Mouse (Mus musculus): ENCODE measurements around the gene Tmem260. TPM values are rescaled to one million over a fixed set of nuclear protein-coding genes. Genes with fewer than 3 reads are reported as not detected.

Tmem260 gene
- total and polyA plus RNA-seq, 3 experiments, result 4.6 to 9.0 (median 5.2) TPM

DNA sequence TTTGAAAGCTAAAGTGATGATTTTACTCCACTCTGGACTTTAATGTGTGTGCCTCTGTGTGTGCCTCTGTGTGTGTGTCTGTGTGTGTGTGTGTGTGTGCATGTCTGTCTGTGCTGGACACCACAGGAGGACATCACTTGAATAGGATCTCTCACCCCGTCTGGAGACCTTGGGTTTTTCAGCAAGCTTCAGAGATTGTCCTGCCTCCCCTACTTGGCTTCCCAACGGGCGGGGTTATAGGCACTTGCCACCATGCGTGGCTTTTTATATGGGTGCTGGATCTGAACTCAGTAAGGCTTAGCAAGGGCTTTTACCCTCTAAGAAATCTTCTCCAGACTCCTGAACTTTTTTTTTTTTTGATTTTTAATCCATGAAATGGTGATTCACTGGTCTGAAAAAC is 23.5 kb upstream of the Tmem260 start:
- peaks cover 0 to 17% of the 10 kb centered on the region in 2 experiments; a peak in 3 of 4 replicates for H3K4me1 ChIP-seq (ENCODE audit: control insufficient read depth in 1 of 2, insufficient read depth in 2 of 2)
- H3K79me2 ChIP-seq (replicated peaks; ENCODE audit: control insufficient read depth, extremely low read depth, insufficient read depth, poor library complexity, severe bottlenecking), result no peaks in the 10 kb centered on the region
- H3K27me3 ChIP-seq (replicated peaks), result no peaks in the 10 kb centered on the region
- 0 out of 2 replicates have a peak overlapping the region, but pooled peaks have one; percentile 21 for H3K9ac ChIP-seq (ENCODE audit: insufficient read depth, low read depth)
- DNase-seq (ENCODE audit: extremely low read depth), result no peak
- H3K4me2 ChIP-seq (ENCODE audit: insufficient read depth, low read depth, poor library complexity, severe bottlenecking), result peak overlapping the region; percentile 69
- no peaks in the 10 kb centered on the region for H3K9me3 ChIP-seq (replicated peaks; ENCODE audit: low read length)
- TF ChIP-seq CTCF (conservative IDR thresholded peaks at IDR 0.05 in 1 of 2, IDR thresholded peaks at IDR 0.05 in 1 of 2; ENCODE audit: low read depth in 2 of 2, low read length in 2 of 2), result no peak
- no peak for TF ChIP-seq TCF12 (IDR thresholded peaks at IDR 0.05; ENCODE audit: low read depth, low read length)
- no peak for TF ChIP-seq HCFC1 (IDR thresholded peaks at IDR 0.05; ENCODE audit: low read depth, low read length)
- no peak; the same call in 1 of the 2 replicates for TF ChIP-seq ELF1 (IDR thresholded peaks at IDR 0.05; ENCODE audit: low read depth, low read length)
- no peak for TF ChIP-seq MEF2A (IDR thresholded peaks at IDR 0.05; ENCODE audit: borderline replicate concordance, low read depth, low read length)
- TF ChIP-seq GABPA (IDR thresholded peaks at IDR 0.05; ENCODE audit: insufficient replicate concordance, low read depth, low read length), result no peak
- TF ChIP-seq BHLHE40 (IDR thresholded peaks at IDR 0.05; ENCODE audit: low read depth, low read length), result no peak
- no peak for TF ChIP-seq MAZ (IDR thresholded peaks at IDR 0.05; ENCODE audit: low read depth, low read length)
- no peak for TF ChIP-seq MAFK (IDR thresholded peaks at IDR 0.05; ENCODE audit: insufficient replicate concordance, low read length)
- no peak for TF ChIP-seq ZNF384 (IDR thresholded peaks at IDR 0.05; ENCODE audit: low read depth, low read length)
- TF ChIP-seq CHD2 (IDR thresholded peaks at IDR 0.05; ENCODE audit: low read length), result no peak
- TF ChIP-seq ZKSCAN1 (IDR thresholded peaks at IDR 0.05; ENCODE audit: borderline replicate concordance, low read depth, low read length), result no peak
- TF ChIP-seq ZMIZ1 (IDR thresholded peaks at IDR 0.05; ENCODE audit: low read depth, low read length), result no peak
- TF ChIP-seq CHD1 (IDR thresholded peaks at IDR 0.05; ENCODE audit: low read depth, low read length), result no peak
- no peak for TF ChIP-seq USF1 (IDR thresholded peaks at IDR 0.05; ENCODE audit: low read depth, low read length)
- H3K36me3 ChIP-seq (replicated peaks in 1 of 2; ENCODE audit: control insufficient read depth in 1 of 2, insufficient read depth in 1 of 2, low read length in 1 of 2), result no peaks in the 10 kb centered on the region
- dilution Hi-C loops (cut with MboI; ENCODE audit: extremely low pct_ligation_motif_present, extremely low pct_unique_long_range_greater_than_20kb, low sequenced_read_pairs), result no loop called here
- no peak overlapping the region for H3K27ac ChIP-seq (ENCODE audit: insufficient read depth, low read depth)
- in situ Hi-C loops (cut with MboI; ENCODE audit: low pct_ligation_motif_present, low pct_unique_long_range_greater_than_20kb, low sequenced_read_pairs), result loop anchor here (10.0 kb wide), 1 partner anchor 72 kb away; no protein-coding TSS in a partner anchor
- H3K4me3 ChIP-seq (replicated peaks in 1 of 3; ENCODE audit: low read depth in 2 of 3, low read length in 2 of 3, poor library complexity in 1 of 3), result no peak overlapping the region

DNA sequence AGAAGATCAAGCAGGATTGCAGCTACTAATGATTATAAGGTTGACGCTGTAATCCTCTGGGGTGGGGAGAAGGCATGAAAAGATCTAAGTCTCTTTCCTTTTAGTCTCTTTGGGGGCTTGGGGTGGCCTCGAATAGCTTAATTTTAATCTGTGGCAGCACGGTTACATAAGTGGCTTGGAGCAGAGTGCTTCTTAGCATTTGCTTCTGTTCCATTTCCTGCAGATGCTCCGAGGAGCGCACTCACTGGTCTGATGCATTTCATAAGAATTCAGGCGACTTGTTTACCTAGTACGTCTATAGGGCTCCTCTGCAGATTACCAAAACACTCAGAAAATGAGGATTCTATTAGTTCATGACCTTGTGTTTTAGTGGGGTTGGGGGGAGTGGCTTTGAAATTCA is 23.0 kb upstream of the Tmem260 start:
- Histone ChIP-seq H3K4me1 (ENCODE audit: control insufficient read depth in 1 of 2, insufficient read depth in 2 of 2) (peaks cover 0 to 17% of the 10 kb centered on the region in 2 experiments; a peak in 3 of 4 replicates), H3K4me2 (ENCODE audit: insufficient read depth, low read depth, poor library complexity, severe bottlenecking) (no peak overlapping the region), H3K36me3 (replicated peaks in 1 of 2; ENCODE audit: control insufficient read depth in 1 of 2, insufficient read depth in 1 of 2, low read length in 1 of 2) (no peaks in the 10 kb centered on the region), H3K9me3 (replicated peaks; ENCODE audit: low read length) (no peaks in the 10 kb centered on the region), H3K4me3 (replicated peaks in 1 of 3; ENCODE audit: low read depth in 2 of 3, low read length in 2 of 3, poor library complexity in 1 of 3) (no peak overlapping the region), H3K9ac (ENCODE audit: insufficient read depth, low read depth) (no peak overlapping the region), H3K27me3 (replicated peaks) (no peaks in the 10 kb centered on the region), H3K79me2 (replicated peaks; ENCODE audit: control insufficient read depth, extremely low read depth, insufficient read depth, poor library complexity, severe bottlenecking) (no peaks in the 10 kb centered on the region), H3K27ac (ENCODE audit: insufficient read depth, low read depth) (no peak overlapping the region)
- in situ Hi-C loops (cut with MboI; ENCODE audit: low pct_ligation_motif_present, low pct_unique_long_range_greater_than_20kb, low sequenced_read_pairs), result loop anchor here (10.0 kb wide), 1 partner anchor 72 kb away; no protein-coding TSS in a partner anchor
- TF ChIP-seq USF1 (IDR thresholded peaks at IDR 0.05; ENCODE audit: low read depth, low read length) (no peak), ZC3H11A (IDR thresholded peaks at IDR 0.05; ENCODE audit: low read depth, low read length) (no peak), NRF1 (IDR thresholded peaks at IDR 0.05; ENCODE audit: low read depth, low read length) (no peak), POLR2AphosphoS2 (IDR thresholded peaks at IDR 0.05; ENCODE audit: low read depth, low read length) (no peak), RAD21 (IDR thresholded peaks at IDR 0.05; ENCODE audit: low read depth, low read length) (no peak), ELF1 (IDR thresholded peaks at IDR 0.05; ENCODE audit: low read depth, low read length) (no peak), USF2 (conservative IDR thresholded peaks at IDR 0.05; ENCODE audit: low read depth, low read length) (no peak), UBTF (IDR thresholded peaks at IDR 0.05; ENCODE audit: low read depth, low read length) (no peak), NELFE (IDR thresholded peaks at IDR 0.05; ENCODE audit: low read depth, low read length) (no peak), MAFK (IDR thresholded peaks at IDR 0.05; ENCODE audit: insufficient replicate concordance, low read length) (no peak)
- DNase-seq (ENCODE audit: extremely low read depth), result no peak
- dilution Hi-C loops (cut with MboI; ENCODE audit: extremely low pct_ligation_motif_present, extremely low pct_unique_long_range_greater_than_20kb, low sequenced_read_pairs), result no loop called here

Measured in CH12.LX (cell line).